Mouse (Mus musculus): ENCODE results near the gene Cnpy1. TPM values are rescaled to one million over a fixed set of nuclear protein-coding genes. Genes with fewer than 3 reads are reported as not detected.

Gene Cnpy1
- polyA plus RNA-seq, 1 experiment from 2014 or later: 0.14 TPM

- Histone ChIP-seq H3K4me3 (ENCODE audit: low read length) (no peak overlapping the region), H3K9me3 (ENCODE audit: control insufficient read depth, low read length) (no peaks in the 10 kb centered on the region), H3K4me2 (replicated peaks; ENCODE audit: low read depth, low read length) (no peak overlapping the region), H3K36me3 (ENCODE audit: control insufficient read depth, insufficient read depth, low read length) (no peaks in the 10 kb centered on the region), H3K27ac (ENCODE audit: low read depth, low read length) (no peak overlapping the region), H3K4me1 (ENCODE audit: control insufficient read depth, insufficient read depth, low read length) (no peaks in the 10 kb centered on the region), H3K27me3 (ENCODE audit: control insufficient read depth, insufficient read depth, low read length) (no peaks in the 10 kb centered on the region), H3K9ac (ENCODE audit: low read depth, low read length) (no peak overlapping the region)
- 26% methylated on average over 6 of the region's 6 CpGs for WGBS
- ATAC-seq (ENCODE audit: low FRiP score, low TSS enrichment): no peak
These were observed 9.5 kb downstream of the Cnpy1 start for GRCm38 (mm10) chr5:28236098-28236497.

GRCm38 (mm10) chr5:28232101-28232500, 13.5 kb downstream of the Cnpy1 start:
- H3K36me3 ChIP-seq (ENCODE audit: control insufficient read depth, insufficient read depth, low read length): no peaks in the 10 kb centered on the region
- no peaks in the 10 kb centered on the region for H3K4me1 ChIP-seq (ENCODE audit: control insufficient read depth, insufficient read depth, low read length)
- H3K9me3 ChIP-seq (ENCODE audit: control insufficient read depth, low read length): no peaks in the 10 kb centered on the region
- no peak overlapping the region for H3K9ac ChIP-seq (ENCODE audit: low read depth, low read length)
- H3K4me3 ChIP-seq (ENCODE audit: low read length): no peak overlapping the region
- no peaks in the 10 kb centered on the region for H3K27me3 ChIP-seq (ENCODE audit: control insufficient read depth, insufficient read depth, low read length)
- H3K27ac ChIP-seq (ENCODE audit: low read depth, low read length): no peak overlapping the region
- no peak overlapping the region for H3K4me2 ChIP-seq (replicated peaks; ENCODE audit: low read depth, low read length)
- no peak for ATAC-seq (ENCODE audit: low FRiP score, low TSS enrichment)
- 74% methylated on average over 3 of the region's 3 CpGs for WGBS

- no peak overlapping the region for H3K4me2 ChIP-seq (replicated peaks; ENCODE audit: low read depth, low read length)
- no peak overlapping the region for H3K27ac ChIP-seq (ENCODE audit: low read depth, low read length)
- H3K9ac ChIP-seq (ENCODE audit: low read depth, low read length): no peak overlapping the region
- no peak for ATAC-seq (ENCODE audit: low FRiP score, low TSS enrichment)
- H3K36me3 ChIP-seq (ENCODE audit: control insufficient read depth, insufficient read depth, low read length): no peaks in the 10 kb centered on the region
- WGBS: 83% methylated on average over 1 of the region's 1 CpGs
- H3K9me3 ChIP-seq (ENCODE audit: control insufficient read depth, low read length): no peaks in the 10 kb centered on the region
- no peak overlapping the region for H3K4me3 ChIP-seq (ENCODE audit: low read length)
- peaks cover 5% of the 10 kb centered on the region for H3K27me3 ChIP-seq (ENCODE audit: control insufficient read depth, insufficient read depth, low read length)
- H3K4me1 ChIP-seq (ENCODE audit: control insufficient read depth, insufficient read depth, low read length): no peaks in the 10 kb centered on the region
These were observed 26.0 kb downstream of the Cnpy1 start for GRCm38 (mm10) chr5:28219596-28219995.

DNA sequence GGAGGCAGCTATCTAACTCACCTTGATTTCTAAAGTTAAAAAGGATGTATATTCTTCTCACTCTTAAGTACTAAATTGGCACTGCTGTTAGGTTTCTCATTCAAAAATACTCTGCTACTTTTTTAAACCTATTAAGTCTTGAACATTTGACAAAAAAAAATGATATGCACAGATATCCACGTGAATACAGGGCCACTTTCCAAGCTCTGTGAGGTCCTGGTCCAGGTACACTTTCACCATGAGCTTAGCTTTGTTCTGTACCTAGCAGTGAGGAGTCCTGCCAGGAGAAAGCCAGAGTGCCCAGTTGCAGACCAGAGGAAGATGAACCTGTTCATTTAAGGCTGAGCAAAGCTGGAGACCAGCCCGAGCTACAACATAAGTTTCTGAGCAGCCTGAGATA, 32.2 kb downstream of the Cnpy1 start:
- Histone ChIP-seq H3K4me1 (ENCODE audit: control insufficient read depth, insufficient read depth, low read length) (no peaks in the 10 kb centered on the region), H3K27ac (ENCODE audit: low read depth, low read length) (no peak overlapping the region), H3K36me3 (ENCODE audit: control insufficient read depth, insufficient read depth, low read length) (no peaks in the 10 kb centered on the region), H3K4me2 (replicated peaks; ENCODE audit: low read depth, low read length) (no peak overlapping the region), H3K4me3 (ENCODE audit: low read length) (no peak overlapping the region), H3K9me3 (ENCODE audit: control insufficient read depth, low read length) (no peaks in the 10 kb centered on the region), H3K27me3 (ENCODE audit: control insufficient read depth, insufficient read depth, low read length) (peaks cover 47% of the 10 kb centered on the region), H3K9ac (ENCODE audit: low read depth, low read length) (no peak overlapping the region)
- no peak for ATAC-seq (ENCODE audit: low FRiP score, low TSS enrichment)
- 62% methylated on average over 2 of the region's 2 CpGs for WGBS

DNA sequence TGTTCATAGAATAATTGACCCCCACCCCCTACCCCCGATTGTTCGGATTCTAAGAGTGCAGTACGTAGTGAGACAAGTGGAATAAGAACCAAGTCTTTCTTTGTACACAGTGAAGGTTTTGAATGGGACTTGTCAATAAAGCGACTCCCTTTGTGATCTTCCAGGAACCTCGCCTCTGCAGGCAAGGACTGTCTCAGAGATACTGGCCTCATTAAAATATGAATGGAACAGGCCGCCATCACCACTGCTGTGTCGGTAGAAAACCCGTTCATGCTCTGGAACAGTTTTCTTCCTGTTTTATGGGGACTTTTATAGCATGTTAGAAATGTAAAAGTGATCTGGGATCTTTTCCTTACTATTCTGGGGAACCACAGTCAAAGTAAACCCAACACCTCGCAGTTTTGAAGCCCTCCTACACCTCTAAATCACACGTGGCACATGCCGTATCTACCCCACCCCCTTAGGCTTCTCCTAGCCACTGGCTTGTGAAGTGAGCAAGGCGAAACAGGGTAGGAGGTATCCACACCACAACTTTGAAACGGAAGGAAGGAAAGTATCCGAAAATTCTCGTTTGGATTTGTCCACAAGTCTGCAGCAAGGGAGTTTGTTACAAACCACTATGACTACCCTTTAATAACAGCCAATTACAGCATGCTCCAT, 33.8 kb downstream of the Cnpy1 start:
- H3K9ac ChIP-seq (ENCODE audit: low read depth, low read length): no peak overlapping the region
- H3K4me1 ChIP-seq (ENCODE audit: control insufficient read depth, insufficient read depth, low read length): no peaks in the 10 kb centered on the region
- H3K4me2 ChIP-seq (replicated peaks; ENCODE audit: low read depth, low read length): no peak overlapping the region
- H3K4me3 ChIP-seq (ENCODE audit: low read length): no peak overlapping the region
- WGBS: 2% methylated on average over 15 of the region's 15 CpGs
- no peak for ATAC-seq (ENCODE audit: low FRiP score, low TSS enrichment)
- no peak overlapping the region for H3K27ac ChIP-seq (ENCODE audit: low read depth, low read length)
- H3K27me3 ChIP-seq (ENCODE audit: control insufficient read depth, insufficient read depth, low read length): peaks cover 60% of the 10 kb centered on the region
- no peaks in the 10 kb centered on the region for H3K36me3 ChIP-seq (ENCODE audit: control insufficient read depth, insufficient read depth, low read length)
- H3K9me3 ChIP-seq (ENCODE audit: control insufficient read depth, low read length): no peaks in the 10 kb centered on the region

GRCm38 (mm10) chr5:28210591-28211550, 34.7 kb downstream of the Cnpy1 start:
- no peak overlapping the region for H3K9ac ChIP-seq (ENCODE audit: low read depth, low read length)
- no peak for ATAC-seq (ENCODE audit: low FRiP score, low TSS enrichment)
- no peak overlapping the region for H3K4me3 ChIP-seq (ENCODE audit: low read length)
- no peak overlapping the region for H3K4me2 ChIP-seq (replicated peaks; ENCODE audit: low read depth, low read length)
- 2% methylated on average over 29 of the region's 29 CpGs for WGBS
- H3K36me3 ChIP-seq (ENCODE audit: control insufficient read depth, insufficient read depth, low read length): no peaks in the 10 kb centered on the region
- H3K27ac ChIP-seq (ENCODE audit: low read depth, low read length): no peak overlapping the region
- H3K9me3 ChIP-seq (ENCODE audit: control insufficient read depth, low read length): no peaks in the 10 kb centered on the region
- H3K4me1 ChIP-seq (ENCODE audit: control insufficient read depth, insufficient read depth, low read length): no peaks in the 10 kb centered on the region
- H3K27me3 ChIP-seq (ENCODE audit: control insufficient read depth, insufficient read depth, low read length): peaks cover 69% of the 10 kb centered on the region

DNA sequence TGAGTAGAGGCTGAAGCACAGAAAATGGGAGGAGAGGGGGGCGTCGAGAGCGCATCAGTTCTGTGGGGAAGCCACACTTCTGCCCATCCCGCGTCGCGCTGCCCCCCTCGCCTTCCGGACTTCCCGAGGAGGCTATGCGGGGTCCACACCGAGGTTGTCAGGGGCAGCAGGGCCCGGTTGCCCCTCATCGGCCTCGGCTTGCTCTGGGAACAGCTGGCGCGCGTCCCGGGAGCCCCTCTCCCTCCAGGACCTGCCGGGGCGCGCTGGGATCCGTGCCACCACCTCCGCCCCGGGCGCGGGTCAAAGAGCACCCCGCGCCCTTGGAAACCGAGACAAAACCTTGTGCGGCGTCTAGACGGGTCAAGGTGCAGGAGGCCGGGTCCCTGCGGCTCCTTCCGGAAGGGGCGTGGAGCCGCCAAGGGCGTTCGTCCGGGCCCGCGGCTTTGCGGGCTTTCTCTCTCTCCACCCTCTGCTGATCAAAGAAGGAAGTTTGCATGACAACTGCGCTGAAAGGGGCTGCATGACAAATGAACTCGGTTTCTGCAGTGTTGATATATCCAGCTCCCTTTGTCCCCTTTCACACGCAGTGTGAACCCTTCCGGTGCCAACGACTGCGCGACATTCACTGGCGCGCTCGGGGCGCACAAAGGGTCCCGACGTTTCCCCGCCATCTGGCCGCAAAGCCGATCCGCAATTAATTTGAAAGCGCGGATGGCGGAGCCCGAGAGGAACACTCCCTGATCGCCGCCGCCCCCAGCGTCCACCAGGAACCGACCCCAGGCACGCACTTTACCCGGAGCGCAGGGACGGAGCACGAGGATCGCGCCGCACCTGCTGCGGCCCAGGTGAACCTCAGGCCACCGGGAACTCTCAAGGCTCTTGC, 35.8 kb downstream of the Cnpy1 start:
- peak; percentile 73 for ATAC-seq (ENCODE audit: low FRiP score, low TSS enrichment)
- no peak overlapping the region for H3K9ac ChIP-seq (ENCODE audit: low read depth, low read length)

GRCm38 (mm10) chr5:28208726-28209520, 36.7 kb downstream of the Cnpy1 start:
- Histone ChIP-seq H3K36me3 (ENCODE audit: control insufficient read depth, insufficient read depth, low read length) (no peaks in the 10 kb centered on the region), H3K9me3 (ENCODE audit: control insufficient read depth, low read length) (no peaks in the 10 kb centered on the region), H3K4me2 (replicated peaks; ENCODE audit: low read depth, low read length) (no peak overlapping the region), H3K27ac (ENCODE audit: low read depth, low read length) (no peak overlapping the region), H3K4me1 (ENCODE audit: control insufficient read depth, insufficient read depth, low read length) (no peaks in the 10 kb centered on the region), H3K27me3 (ENCODE audit: control insufficient read depth, insufficient read depth, low read length) (peaks cover 78% of the 10 kb centered on the region), H3K4me3 (ENCODE audit: low read length) (peak overlapping the region; percentile 39; the same call in 1 of the 2 replicates), H3K9ac (ENCODE audit: low read depth, low read length) (no peak overlapping the region)
- ATAC-seq (ENCODE audit: low FRiP score, low TSS enrichment): no peak
- 14% methylated on average over 20 of the region's 20 CpGs for WGBS

More for the DNA sequence above, 35.8 kb downstream of the Cnpy1 start:
- peak overlapping the region; percentile 50 for H3K4me2 ChIP-seq (replicated peaks; ENCODE audit: low read depth, low read length)
- no peaks in the 10 kb centered on the region for H3K36me3 ChIP-seq (ENCODE audit: control insufficient read depth, insufficient read depth, low read length)
- peak overlapping the region; percentile 39 for H3K4me3 ChIP-seq (ENCODE audit: low read length)
- H3K27me3 ChIP-seq (ENCODE audit: control insufficient read depth, insufficient read depth, low read length): peaks cover 73% of the 10 kb centered on the region
- H3K27ac ChIP-seq (ENCODE audit: low read depth, low read length): no peak overlapping the region
- WGBS: under 1% methylated on average over 80 of the region's 80 CpGs
- H3K9me3 ChIP-seq (ENCODE audit: control insufficient read depth, low read length): no peaks in the 10 kb centered on the region
- H3K4me1 ChIP-seq (ENCODE audit: control insufficient read depth, insufficient read depth, low read length): no peaks in the 10 kb centered on the region

Data from kidney, embryonic 14.5 days (tissue).